Mouse (Mus musculus) sigmoid colon, adult 10 weeks (tissue): ENCODE data around the gene Defb25. TPM values are rescaled to one million over a fixed set of nuclear protein-coding genes. Genes with fewer than 3 reads are reported as not detected.

Source experiments
- polyA plus RNA-seq: library from polyadenylated mRNA; stranded (reverse); fragments of 350-450 nt; fragmentation: Illumina TruSeq; extraction: RNeasy Lipid Tissue Mini Kit (QIAGEN cat#74804); gene quantifications from one replicate; pipeline ENCODE4 v1.2.3, GENCODE M21; 2014; ENCODE audit warnings: low read depth, low replicate concordance

The Defb25 gene
- not detected for polyA plus RNA-seq

DNA sequence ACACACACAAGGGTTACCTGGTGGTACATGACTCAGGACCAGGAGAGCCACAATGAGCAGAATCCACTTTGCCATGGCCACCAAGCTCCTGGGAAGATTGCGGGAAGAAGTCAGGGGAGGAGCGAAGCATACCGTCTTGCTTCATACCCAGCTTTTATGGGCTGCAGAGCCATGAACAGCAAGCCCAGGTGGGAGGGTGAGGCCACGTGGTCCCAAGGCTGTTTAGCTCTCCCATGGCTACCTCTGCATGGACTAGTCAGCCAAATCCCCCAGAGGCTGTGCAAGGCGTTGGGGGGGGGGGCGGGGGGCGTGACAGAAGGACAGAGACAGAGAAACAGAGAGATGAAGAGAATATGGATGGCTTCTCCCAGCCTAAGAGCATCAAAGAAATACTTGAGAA is at the start of gene Defb25:
Gene Defb25 (minus strand): TSS at position 101 of the 400 bp plus-strand sequence.

DNA sequence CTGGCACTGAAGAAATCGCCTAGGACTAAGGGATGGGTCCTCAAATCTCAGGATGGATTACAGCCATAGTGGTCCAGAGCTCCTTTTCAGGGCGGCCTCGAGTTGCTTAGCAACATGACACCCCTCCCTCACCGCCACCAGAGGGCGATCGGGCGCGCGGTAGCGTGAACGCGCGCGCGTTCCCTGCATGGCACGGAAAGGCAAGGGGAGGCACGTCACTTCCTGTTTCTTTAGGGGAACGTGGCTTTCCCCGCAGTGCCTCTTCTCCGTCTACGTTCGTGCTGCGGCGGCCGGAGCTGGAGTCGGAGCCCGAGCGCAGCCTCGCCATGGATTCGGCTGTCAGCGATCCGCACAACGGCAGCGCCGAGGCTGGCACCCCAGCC is 46.4 kb upstream of the Defb25 start, which contains the start of gene H13:
Gene H13 (plus strand): TSS at position 206 of the 383 bp plus-strand sequence.

DNA sequence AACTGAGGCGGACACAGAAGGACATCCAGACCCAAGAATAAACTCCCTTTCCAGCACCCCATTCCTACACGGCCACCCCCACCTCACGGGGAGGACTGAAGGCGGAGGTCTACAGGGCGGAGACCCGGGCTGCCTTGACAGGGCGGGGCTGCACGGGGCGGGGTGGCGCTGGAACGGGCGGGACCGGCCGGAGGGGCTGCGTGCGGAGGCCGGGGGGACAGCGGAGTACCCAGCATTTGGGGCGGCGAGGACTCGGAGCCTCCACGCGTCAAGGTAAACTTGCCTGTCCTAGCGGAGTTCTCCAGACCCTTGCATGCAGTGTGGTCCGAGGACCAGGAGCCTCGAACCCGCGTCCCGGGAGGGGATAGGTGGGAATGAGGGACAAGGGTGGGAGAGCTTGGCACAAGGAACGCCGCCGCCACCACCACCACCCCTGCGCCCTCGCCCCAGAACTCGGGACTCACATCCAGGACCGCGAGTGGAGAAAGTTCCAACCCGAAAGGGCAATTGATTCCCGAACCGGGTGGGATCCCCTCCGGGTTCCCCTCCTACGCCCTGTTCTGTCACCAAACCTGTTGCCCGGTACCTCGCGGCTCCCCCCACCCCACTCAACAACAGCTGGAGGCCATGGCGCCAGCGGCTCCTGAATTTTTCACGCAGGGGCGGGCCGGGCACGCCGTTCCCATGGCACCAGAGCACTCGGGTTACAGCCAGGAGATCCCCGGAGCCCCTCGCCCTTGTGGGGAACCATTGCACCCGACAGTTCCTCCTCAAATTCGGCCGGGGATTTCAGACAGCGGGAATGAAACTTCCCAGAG is 4.1 kb upstream of the Defb25 start, which contains the start of gene Rem1:
Gene Rem1 (plus strand): TSS at position 178 of the 818 bp plus-strand sequence.

DNA sequence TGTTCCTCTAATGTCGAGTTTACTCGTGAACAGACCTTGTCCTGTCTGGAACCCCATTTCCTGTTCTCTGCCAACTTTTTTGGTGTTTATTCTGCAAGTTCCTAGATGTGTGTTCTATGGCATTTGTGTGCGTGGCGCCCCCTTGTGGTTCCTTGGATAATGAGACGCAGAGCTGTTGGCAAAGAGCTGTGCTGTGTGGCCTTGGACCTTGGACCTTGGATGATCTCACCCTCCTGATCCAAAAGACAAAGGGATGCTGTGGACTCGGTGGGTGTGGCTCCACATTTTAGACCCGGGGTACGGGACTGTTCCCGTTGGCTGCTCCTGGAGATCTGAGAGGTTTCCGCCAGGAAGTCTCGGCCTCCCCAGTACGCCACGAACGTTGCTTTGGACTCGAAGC is 18.8 kb downstream of the Defb25 start, which contains the start of gene Defb36:
Gene Defb36 (plus strand): TSS at position 271 of the 400 bp plus-strand sequence.

DNA sequence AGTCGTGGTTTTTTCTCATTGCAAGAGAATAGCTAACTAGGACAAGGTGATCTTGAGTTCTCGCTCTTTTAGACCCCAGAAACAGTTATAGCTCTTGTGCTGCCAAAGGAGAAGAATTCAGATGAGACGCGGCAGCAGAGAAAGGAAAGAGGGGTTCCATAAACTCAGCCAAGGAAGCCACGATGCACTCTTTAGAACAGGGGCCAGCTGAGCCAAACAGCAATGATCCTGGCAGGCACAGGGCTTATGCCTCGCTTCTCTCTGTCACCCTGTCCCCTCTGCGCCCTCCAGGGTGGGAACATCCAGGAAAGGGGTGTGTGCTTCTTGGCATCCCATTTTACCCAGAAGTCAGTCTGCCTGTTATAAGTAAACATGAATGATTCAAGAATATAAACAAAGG is 23.6 kb downstream of the Defb25 start, which contains the start of gene Defb45:
Gene Defb45 (minus strand): TSS at position 101 of the 400 bp plus-strand sequence.

DNA sequence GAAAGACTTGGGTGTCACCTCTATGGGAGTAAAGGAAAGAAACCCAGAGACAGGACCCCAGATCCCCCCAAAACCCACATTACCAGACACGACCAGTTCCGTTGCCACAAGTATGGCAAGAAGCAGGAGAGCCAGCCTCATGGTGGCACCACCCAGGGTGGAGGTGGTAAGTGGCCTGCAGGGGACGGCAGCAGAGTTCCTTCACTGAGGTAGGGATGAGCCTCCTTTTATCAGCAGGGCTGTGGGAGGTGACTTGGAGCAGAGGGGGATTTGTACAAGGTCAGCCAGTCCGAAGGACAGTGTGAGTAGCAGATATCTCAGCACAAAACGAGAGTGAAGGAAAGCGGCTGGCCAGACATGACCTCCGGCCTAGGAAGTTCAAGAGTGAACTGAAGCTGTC is 42.7 kb downstream of the Defb25 start, which contains the start of gene Defb19:
Gene Defb19 (minus strand): TSS at position 206 of the 400 bp plus-strand sequence.

Other genes starting within 250 kb of the Defb25 start
- gene Nrsn2, start 246.4 kb downstream of the Defb25 start, polyA plus RNA-seq = 0.32 TPM
- gene Sox12, start 225.0 kb downstream of the Defb25 start, polyA plus RNA-seq = 0.13 TPM
- gene Zcchc3, start 208.0 kb downstream of the Defb25 start, polyA plus RNA-seq = 1.5 TPM
- not detected for gene 6820408C15Rik, start 207.5 kb downstream of the Defb25 start, polyA plus RNA-seq
- gene Defb23, start 158.4 kb downstream of the Defb25 start, polyA plus RNA-seq = not detected
- not detected for gene Defb20, start 146.0 kb downstream of the Defb25 start, polyA plus RNA-seq
- gene Defb22, start 132.9 kb downstream of the Defb25 start, polyA plus RNA-seq = not detected
- not detected for gene Defb26, start 111.4 kb downstream of the Defb25 start, polyA plus RNA-seq
- not detected for gene Defb28, start 104.8 kb downstream of the Defb25 start, polyA plus RNA-seq
- not detected for gene Defb29, start 83.0 kb downstream of the Defb25 start, polyA plus RNA-seq
- gene Gm17416, start 53.7 kb downstream of the Defb25 start, polyA plus RNA-seq = not detected
- not detected for gene Defb21, start 50.3 kb downstream of the Defb25 start, polyA plus RNA-seq
- gene Defb19, start 42.7 kb downstream of the Defb25 start, polyA plus RNA-seq = not detected
- gene Defb45, start 23.7 kb downstream of the Defb25 start, polyA plus RNA-seq = 9.8 TPM
- gene Defb36, start 18.7 kb downstream of the Defb25 start, polyA plus RNA-seq = not detected
- gene Rem1, start 3.9 kb upstream of the Defb25 start, polyA plus RNA-seq = 2.1 TPM
- 28.0 TPM for gene H13, start 46.4 kb upstream of the Defb25 start, polyA plus RNA-seq
- gene Mcts2, start 64.0 kb upstream of the Defb25 start, polyA plus RNA-seq = 14.9 TPM
- gene Id1, start 113.2 kb upstream of the Defb25 start, polyA plus RNA-seq = 111 TPM
- gene Cox4i2, start 131.1 kb upstream of the Defb25 start, polyA plus RNA-seq = not detected
- gene Bcl2l1, start 208.7 kb upstream of the Defb25 start, polyA plus RNA-seq = 19.0 TPM
- gene Tpx2, start 224.9 kb upstream of the Defb25 start, polyA plus RNA-seq = 13.4 TPM